Mouse (Mus musculus): ENCODE results near the gene Lao1.
"Not testable (repeated sequence)": the region's sequence is repeated elsewhere in the genome, so short reads cannot be mapped to it uniquely, and the experiment has no call there.

Lao1 gene

DNA sequence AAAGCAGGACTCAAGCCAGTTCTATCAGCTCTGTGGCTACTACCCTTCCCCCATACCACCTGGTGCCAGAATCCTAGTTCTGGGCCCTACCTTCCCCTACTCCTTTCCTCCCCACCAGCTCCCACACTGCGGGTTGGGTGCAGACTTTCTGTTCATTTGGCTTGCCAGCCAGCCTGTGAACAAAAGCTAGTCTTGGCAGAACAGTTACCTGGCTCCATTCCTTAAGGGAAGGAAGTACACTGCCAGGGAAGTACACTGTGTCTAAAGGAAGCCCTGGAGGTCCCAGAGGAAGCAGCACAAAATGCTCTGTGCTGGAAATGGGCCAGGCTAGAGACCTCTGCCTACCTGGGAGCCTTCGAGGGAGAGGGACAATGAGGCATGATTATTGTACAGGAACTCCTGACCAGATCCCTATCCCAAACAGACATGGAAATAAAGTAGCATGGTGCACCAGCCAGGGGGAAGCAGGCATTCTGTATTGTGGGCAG lies at the start of gene Lao1:
Gene Lao1 (plus strand): TSS at position 438 of the 488 bp plus-strand sequence.
- DNase-seq (ENCODE audit: low read depth): no peak

DNA sequence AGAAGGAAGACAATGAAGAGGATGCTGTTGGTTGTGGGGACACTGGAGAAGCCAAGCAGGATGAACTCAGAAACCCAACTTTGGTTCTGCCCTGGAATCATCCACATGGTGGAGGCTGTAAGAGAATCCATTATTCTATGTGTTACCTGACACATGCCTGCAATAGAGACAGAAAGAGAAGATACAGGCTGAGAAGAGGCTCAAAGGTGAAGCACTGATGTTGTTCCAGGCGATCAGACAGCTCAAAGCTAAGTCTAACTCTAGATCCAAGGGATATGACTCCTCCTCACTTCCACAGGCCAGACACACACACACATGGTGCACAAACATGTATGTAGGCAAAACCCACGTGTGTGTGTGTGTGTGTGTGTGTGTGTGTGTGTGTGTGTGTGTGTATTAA lies 44.0 kb upstream of the Lao1 start, which contains the start of gene Olfr1329:
Gene Olfr1329 (minus strand): TSS at position 101 of the 400 bp plus-strand sequence.
- DNase-seq (ENCODE audit: low read depth): not testable (repeated sequence)

GRCm38 (mm10) chr4:118931326-118931725 lies 30.1 kb upstream of the Lao1 start:
- not testable (repeated sequence) for DNase-seq (ENCODE audit: low read depth)

- no peak for DNase-seq (ENCODE audit: low read depth)
These were observed 22.9 kb upstream of the Lao1 start, which contains the start of gene Olfr1328 for GRCm38 (mm10) chr4:118938512-118938911. Olfr1328 (minus strand) TSS chr4:118938612.

- no peak for DNase-seq (ENCODE audit: low read depth)
These were observed 2.6 kb upstream of the Lao1 start for GRCm38 (mm10) chr4:118958812-118959211.

DNA sequence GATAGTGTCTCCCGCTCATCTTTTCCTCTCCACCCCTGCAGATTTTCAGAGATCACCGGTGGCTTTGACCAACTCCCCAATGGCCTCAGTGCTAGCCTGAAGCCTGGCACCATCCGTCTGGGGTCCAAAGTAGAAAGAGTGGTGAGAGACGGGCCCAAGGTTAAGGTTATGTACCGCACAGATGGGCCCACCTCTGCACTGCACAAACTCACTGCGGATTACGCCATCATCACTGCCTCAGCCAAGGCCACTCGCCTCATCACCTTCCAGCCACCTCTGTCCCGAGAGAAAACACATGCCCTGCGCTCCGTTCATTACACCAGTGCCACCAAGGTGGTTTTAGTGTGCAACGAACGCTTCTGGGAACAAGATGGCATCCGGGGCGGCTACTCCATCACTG lies 6.3 kb downstream of the Lao1 start:
- no peak for DNase-seq (ENCODE audit: low read depth)

- no peak for DNase-seq (ENCODE audit: low read depth)
These were observed 11.9 kb downstream of the Lao1 start for GRCm38 (mm10) chr4:118973281-118973680.

DNA sequence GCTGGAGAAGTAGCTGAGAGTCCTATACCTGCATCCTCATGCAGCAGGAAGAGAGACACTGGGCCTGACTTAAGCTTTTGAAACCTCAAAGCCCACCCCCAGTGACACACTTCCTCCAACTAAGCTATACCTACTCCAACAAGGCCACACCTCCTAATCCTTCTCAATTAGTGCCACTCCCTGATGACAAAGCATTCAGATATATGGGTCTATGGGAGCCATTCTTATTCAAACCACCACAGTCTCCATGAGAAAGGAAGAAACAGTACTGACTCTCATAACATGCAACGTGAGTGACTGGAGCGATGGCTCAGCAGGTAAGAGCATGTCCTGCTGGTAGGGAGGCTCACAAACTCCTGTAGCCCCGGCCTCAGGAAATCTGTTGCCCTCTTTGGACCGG lies 23.9 kb downstream of the Lao1 start:
- no peak for DNase-seq (ENCODE audit: low read depth)

DNA sequence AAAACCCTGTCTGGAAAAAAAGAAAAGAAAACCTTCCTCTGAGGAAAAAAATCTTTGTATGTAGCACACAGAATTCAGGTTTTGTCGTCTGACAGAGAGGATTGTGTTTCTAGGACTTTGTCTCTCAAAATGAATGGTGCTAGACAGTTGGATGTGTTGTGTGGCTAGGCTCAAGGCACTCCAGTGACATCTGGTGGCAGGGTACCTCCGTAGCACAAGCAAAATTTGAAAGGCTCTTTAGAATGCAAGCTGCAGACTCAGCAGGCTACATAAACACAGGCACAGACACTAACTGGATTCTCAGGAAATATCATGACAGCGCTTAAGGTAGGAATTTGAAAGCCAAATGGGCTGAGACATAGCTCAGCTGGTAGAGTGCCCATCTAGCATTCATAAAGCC lies 27.2 kb downstream of the Lao1 start:
- peak; percentile 71 for DNase-seq (ENCODE audit: low read depth)

DNA sequence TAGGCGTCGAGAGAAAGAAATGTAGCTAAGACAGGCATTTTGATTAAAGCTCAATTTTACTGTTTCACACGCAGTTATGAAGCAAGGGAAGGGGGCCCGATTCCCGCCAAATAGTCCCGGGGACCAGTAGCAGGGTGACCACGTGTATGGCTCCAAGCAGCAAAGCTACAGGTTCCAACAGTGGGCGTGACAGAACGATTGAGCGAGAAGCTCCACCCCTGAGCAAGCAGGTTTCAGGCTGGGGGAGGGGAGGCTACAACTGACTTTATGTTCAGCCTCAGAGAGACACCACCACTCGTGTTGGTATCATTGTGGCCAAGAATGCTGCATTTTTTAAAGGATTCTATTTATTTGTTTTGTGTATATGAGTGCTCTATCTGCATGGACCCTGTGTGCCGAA lies 28.0 kb downstream of the Lao1 start:
- DNase-seq (ENCODE audit: low read depth): no peak

DNA sequence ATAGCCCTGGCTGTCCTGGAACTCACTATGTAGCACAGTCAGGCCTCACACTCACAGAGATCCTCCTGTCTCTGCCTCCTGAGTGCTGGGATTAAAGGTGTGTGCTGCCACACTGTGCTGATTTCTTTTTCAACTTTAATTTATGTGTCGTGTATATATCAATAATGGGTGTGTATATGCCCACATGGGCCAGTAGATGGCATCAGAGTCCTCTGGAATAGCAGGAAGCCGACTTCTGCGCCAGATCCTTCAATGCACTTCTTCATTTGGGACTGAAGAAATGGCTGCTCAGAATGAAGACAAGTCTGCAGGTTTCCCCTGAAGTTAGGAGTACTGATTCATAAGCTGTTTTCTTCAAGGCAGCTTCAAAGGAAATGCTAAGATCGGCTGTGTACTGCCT lies 30.4 kb downstream of the Lao1 start:
- peak; percentile 77 for DNase-seq (ENCODE audit: low read depth)

- DNase-seq (ENCODE audit: low read depth): peak; percentile 31
These were observed 35.8 kb downstream of the Lao1 start for GRCm38 (mm10) chr4:118997127-118997542.

GRCm38 (mm10) chr4:118999691-119000486 lies 38.5 kb downstream of the Lao1 start:
- peak; percentile 84 for DNase-seq (ENCODE audit: low read depth)

DNA sequence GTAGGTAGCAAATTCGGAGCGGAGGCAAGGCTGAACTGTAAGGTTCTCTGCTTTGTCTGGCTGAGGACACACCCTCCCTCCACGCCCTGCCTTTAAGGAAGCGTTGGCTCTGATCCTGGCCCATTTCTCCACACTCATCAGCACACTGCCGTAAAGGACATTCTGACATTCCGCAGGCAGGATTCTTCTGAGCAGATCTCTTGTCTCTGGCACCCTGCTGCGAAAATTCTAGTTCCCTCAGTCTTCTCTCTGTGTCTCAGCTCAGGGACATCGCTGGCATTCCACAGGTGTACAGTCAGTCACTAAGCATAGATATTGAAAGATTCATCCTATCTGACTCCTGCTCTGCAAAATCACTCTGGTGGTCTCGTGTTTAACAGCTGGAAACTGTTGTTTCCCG lies 40.3 kb downstream of the Lao1 start:
- DNase-seq (ENCODE audit: low read depth): no peak

- peak; percentile 33 for DNase-seq (ENCODE audit: low read depth)
These were observed 41.1 kb downstream of the Lao1 start for GRCm38 (mm10) chr4:119002512-119002911.

GRCm38 (mm10) chr4:119004178-119004577 lies 42.8 kb downstream of the Lao1 start:
- DNase-seq (ENCODE audit: low read depth): peak; percentile 80

DNA sequence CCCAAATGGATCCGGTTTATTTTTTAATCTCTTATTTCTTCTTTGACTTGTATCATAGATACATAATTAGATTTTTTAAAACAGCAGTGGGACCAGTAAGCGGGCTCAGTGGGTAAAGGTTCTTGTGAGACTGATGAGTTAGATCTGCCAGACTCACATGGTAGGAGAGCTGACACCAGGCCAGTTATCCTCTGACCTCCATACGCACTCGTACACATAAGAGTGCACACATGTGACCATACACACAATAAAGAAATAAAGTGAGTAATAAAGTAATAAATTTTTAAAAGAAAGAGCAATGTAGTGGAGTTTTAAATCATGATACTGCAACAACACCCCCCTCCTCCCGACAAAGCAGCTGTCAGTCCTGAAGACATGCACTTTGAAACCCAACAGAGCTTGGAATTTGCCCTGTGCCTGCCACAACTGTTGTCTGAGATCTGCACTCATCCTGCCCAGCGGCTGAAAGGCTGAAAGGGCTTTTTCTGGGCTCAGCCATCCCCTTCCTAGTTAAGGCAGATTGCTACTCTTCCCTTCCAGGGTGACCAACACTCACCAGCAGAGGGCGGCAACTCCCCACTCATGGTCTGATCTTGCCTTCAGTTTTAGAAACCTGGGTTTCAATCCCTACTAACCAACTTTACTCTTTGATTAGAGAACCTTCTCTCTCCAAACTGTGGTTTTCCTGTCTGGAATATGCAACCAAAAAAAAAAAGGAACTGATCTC lies 43.4 kb downstream of the Lao1 start:
- peak; percentile 88 for DNase-seq (ENCODE audit: low read depth)

DNA sequence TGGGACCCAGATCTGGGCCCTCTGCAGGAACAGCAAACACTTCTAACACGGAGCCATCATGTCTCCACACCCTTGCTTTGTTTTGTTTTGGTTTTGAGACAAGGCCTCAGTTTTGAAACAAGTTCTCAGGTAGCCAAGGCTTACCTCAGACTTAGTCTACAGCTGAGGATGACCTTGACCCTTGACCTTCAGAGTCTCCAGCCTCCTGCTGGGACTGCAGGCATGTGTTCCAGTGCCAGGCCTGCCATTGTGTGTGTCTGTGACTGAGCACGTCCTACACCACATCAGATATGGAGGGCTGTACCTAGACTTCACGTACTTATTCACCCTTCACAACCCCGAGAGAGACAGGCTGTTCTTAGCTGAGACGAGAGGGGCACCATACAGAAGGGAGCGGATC lies 46.2 kb downstream of the Lao1 start:
- no peak for DNase-seq (ENCODE audit: low read depth)

DNA sequence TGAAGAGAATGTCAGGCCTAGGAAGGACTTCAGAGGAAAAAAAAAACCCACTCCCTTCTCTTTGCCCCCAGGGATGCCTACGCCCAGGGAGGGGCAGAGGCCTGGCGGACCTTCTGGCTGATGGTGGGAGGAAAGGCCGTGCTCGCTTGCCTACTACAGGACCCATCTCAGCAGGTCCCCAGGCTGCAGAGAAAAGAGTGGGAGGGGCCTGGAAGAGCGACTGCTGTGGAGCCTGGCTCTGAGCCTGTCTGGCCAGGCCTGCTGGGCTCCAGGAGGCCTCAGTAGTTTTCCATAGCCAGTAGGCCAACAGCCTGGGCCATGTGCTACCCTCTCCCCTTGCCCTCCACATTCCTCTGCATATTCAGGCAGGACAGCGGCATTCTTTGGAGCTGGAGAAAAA lies 47.1 kb downstream of the Lao1 start:
- no peak for DNase-seq (ENCODE audit: low read depth)

DNA sequence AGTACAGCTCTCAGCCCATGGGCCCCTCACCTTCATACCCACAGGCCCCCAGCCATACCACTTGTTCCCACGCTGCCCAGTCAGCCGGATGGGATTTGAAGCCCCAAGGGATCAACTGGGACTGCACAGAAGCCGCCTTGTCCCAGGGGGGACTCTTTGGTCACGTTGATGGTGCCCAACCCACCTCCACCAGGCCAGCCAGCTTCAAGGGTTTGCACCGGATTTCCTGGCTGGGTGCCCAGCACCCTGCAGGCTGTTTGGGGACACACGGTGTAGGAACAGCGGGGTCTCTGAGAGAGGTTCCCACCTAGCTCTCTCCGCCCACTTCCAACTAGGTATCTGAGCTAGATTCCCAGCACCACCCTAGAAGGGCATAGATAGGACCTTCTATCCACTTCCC lies 48.4 kb downstream of the Lao1 start:
- DNase-seq (ENCODE audit: low read depth): no peak

DNA sequence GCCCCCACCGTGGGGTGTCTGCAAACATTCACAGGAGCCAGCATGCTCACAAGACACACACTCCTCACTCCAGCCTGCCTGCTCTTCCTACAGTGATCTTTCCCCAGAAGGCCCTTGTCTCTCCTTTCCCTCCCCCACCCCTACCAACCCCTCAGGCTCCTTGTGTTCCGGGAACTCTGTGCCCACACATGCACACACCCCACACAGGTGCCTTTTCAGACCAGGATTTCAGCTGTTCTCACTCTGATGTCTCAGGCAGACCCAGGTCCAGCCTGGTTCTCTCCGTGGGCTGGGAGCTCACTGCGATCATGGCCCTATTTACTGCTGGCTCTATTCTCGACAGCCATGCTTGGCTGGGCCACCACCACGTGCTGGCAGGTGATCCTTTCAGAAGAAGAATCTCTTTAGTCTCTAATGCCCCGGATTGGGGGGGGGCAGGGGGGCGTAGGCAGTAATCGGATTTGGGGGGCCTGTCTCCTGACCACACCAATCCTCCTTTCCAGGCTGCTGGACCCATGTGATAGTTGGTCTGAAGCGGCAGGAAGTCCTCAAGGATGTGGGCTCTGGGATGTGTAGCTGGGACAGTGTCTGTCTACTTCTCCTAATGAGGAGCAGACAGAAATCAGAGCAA lies 49.8 kb downstream of the Lao1 start:
- DNase-seq (ENCODE audit: low read depth): no peak

DNA sequence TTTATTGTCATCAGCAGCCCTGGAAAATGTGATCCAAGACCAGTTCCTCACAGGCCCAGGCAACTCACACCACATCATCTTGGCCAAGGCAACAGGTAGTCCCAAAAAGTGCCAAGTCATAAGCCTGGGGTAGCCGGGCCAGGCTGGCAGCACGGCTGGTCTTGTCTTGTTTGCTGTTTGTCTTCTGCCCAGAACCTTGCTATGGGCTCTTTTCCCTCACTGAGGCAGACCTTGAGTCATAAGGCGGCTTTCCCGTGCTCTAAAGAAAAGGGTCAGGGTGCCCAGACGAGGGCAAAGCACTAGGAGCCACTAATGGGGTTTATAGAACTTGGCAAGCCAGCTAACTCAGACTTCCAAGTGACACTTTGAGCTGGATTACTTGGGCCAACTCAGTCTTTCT lies 51.7 kb downstream of the Lao1 start:
- DNase-seq (ENCODE audit: low read depth): no peak

DNA sequence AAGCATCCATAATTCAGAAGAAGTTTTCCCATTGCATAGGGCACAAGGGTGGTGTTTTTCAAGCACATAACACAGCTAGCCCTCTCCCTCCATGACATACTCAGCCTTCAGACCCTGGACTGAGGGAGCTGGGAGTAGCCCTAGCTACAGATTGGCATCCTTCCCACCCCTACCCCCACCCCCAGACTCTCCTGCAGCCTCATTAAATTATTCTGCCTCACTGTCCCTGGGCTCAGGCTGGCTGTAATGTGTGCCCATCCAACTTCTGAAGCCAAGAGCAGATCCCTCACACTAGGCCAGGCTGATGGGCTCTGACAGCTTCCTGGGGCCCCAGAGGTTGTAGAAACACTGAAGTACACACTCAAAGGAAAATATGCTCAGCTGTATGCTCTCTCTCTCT lies 53.6 kb downstream of the Lao1 start:
- no peak for DNase-seq (ENCODE audit: low read depth)
